Mouse (Mus musculus) lung, postnatal 25 days (tissue): ENCODE results near the gene Tmem91.
A peak's percentile ranks its signal among the peaks of the same experiment; 100 is the strongest.
"Not testable (repeated sequence)": the region's sequence is repeated elsewhere in the genome, so short reads cannot be mapped to it uniquely, and the experiment has no call there.

Source experiments
- DNase-seq: peaks from one replicate; pipeline ENCODE4 v3.0.0; 2022; ENCODE audit warnings: low spot score

The Tmem91 gene

GRCm38 (mm10) chr7:25674719-25675300 lies at the start of gene Tmem91:
Gene Tmem91, minus strand, starts transcription at chr7:25675166.
- no peak for DNase-seq

GRCm38 (mm10) chr7:25721776-25722175 lies 46.8 kb upstream of the Tmem91 start:
- DNase-seq, result not testable (repeated sequence)

- DNase-seq, result no peak
These were observed 45.8 kb upstream of the Tmem91 start for GRCm38 (mm10) chr7:25720760-25721159.

GRCm38 (mm10) chr7:25719761-25720610 lies 45.0 kb upstream of the Tmem91 start:
- peak; percentile 76 for DNase-seq

- DNase-seq, result peak; percentile 95
These were observed 43.9 kb upstream of the Tmem91 start, which contains the start of gene Ccdc97 for GRCm38 (mm10) chr7:25718788-25719417. Gene Ccdc97, minus strand, starts transcription at chr7:25719088.

GRCm38 (mm10) chr7:25717478-25717877 lies 42.5 kb upstream of the Tmem91 start:
- no peak for DNase-seq

GRCm38 (mm10) chr7:25715731-25716271 lies 40.8 kb upstream of the Tmem91 start:
- DNase-seq, result no peak

GRCm38 (mm10) chr7:25714581-25714980 lies 39.6 kb upstream of the Tmem91 start:
- no peak for DNase-seq

- DNase-seq, result no peak
These were observed 37.8 kb upstream of the Tmem91 start for GRCm38 (mm10) chr7:25712801-25713200.

- DNase-seq, result no peak
These were observed 36.8 kb upstream of the Tmem91 start for GRCm38 (mm10) chr7:25711731-25712197.

- DNase-seq, result no peak
These were observed 36.2 kb upstream of the Tmem91 start for GRCm38 (mm10) chr7:25711165-25711564.

- no peak for DNase-seq
These were observed 35.7 kb upstream of the Tmem91 start for GRCm38 (mm10) chr7:25710519-25711130.

GRCm38 (mm10) chr7:25709961-25710360 lies 35.0 kb upstream of the Tmem91 start:
- peak; percentile 43 for DNase-seq

- DNase-seq, result peak; percentile 72
These were observed 32.8 kb upstream of the Tmem91 start for GRCm38 (mm10) chr7:25707581-25708292.

- peak; percentile 49 for DNase-seq
These were observed 31.7 kb upstream of the Tmem91 start for GRCm38 (mm10) chr7:25706578-25707170.

- DNase-seq, result peak; percentile 66
These were observed 30.9 kb upstream of the Tmem91 start for GRCm38 (mm10) chr7:25705801-25706251.

GRCm38 (mm10) chr7:25704716-25705364 lies 29.9 kb upstream of the Tmem91 start:
- DNase-seq, result no peak

GRCm38 (mm10) chr7:25703793-25704494 lies 29.0 kb upstream of the Tmem91 start:
- DNase-seq, result no peak

- no peak for DNase-seq
These were observed 27.4 kb upstream of the Tmem91 start for GRCm38 (mm10) chr7:25702350-25702749.

- no peak for DNase-seq
These were observed 25.8 kb upstream of the Tmem91 start for GRCm38 (mm10) chr7:25700732-25701131.
